Mouse (Mus musculus) embryonic stem cell, embryonic (primary cell): ENCODE measurements around the gene Slc16a6.

Source experiments
- CTCF ChIA-PET, 4 experiments: fragments of 300-600 bp in 2 of 4; fragments of 350-600 bp in 2 of 4; sonication (Branson Sonifier 250); formaldehyde crosslinking; loops; one replicate each; lab custom pipeline; 2022; ENCODE audit warnings: inconsistent platforms in 2 of 4; lab: Charles Lee
- POLR2A ChIA-PET, 4 experiments: fragments of 300-600 bp in 2 of 4; fragments of 350-600 bp in 2 of 4; sonication (Branson Sonifier 250); formaldehyde crosslinking; loops; one replicate each; lab custom pipeline; 2022; ENCODE audit warnings: antibody characterized with exemption in 4 of 4, inconsistent platforms in 1 of 4; lab: Charles Lee

The Slc16a6 gene

GRCm38 (mm10) chr11:109472171-109472691 is 1.2 kb downstream of the Slc16a6 start:
- ChIA-PET CTCF (no interaction called here), POLR2A (interaction anchor here in 2 of 4 experiments (0.9 to 3.5 kb wide), 5 partner anchors 9 to 139 kb away, joined by 4 to 27 read pairs (median 5); partner anchors contain the start of gene Wipi1 (in 2 of the 2))

- POLR2A ChIA-PET: interaction anchor here in 3 of 4 experiments (0.8 to 3.5 kb wide), 11 partner anchors 8 to 561 kb away, joined by 3 to 27 read pairs (median 4); partner anchors contain the start of gene Wipi1 (in 2 of the 3)
- CTCF ChIA-PET: interaction anchor here in 2 of 4 experiments (1.2 to 1.5 kb wide), 2 partner anchors 114 kb away, joined by 3 read pairs; no protein-coding TSS in a partner anchor
These were observed 2.2 kb downstream of the Slc16a6 start for GRCm38 (mm10) chr11:109470921-109471861.

- ChIA-PET POLR2A (interaction anchor here in 3 of 4 experiments (0.5 to 3.5 kb wide), 12 partner anchors 10 to 560 kb away, joined by 3 to 27 read pairs (median 4); partner anchors contain the start of genes Wipi1 (in 2 of the 3) and Amz2 (in 1 of the 3)), CTCF (interaction anchor here in 1 of 4 experiments (1.5 kb wide), 1 partner anchor 115 kb away, joined by 3 read pairs; no protein-coding TSS in a partner anchor)
These were observed 3.2 kb downstream of the Slc16a6 start for GRCm38 (mm10) chr11:109470170-109470569.

GRCm38 (mm10) chr11:109468133-109468532 is 5.3 kb downstream of the Slc16a6 start:
- ChIA-PET POLR2A (interaction anchor here in 1 of 4 experiments (0.6 kb wide), 1 partner anchor 94 kb away, joined by 3 read pairs; no protein-coding TSS in a partner anchor), CTCF (no interaction called here)

GRCm38 (mm10) chr11:109466987-109467386 is 6.4 kb downstream of the Slc16a6 start:
- ChIA-PET POLR2A (interaction anchor here in 2 of 4 experiments (0.5 to 1.0 kb wide), 3 partner anchors 112 to 145 kb away, joined by 3 read pairs; partner anchors contain the start of gene Wipi1 (in 1 of the 2)), CTCF (interaction anchor here in 1 of 4 experiments (0.8 to 1.2 kb wide), 2 partner anchors 123 to 169 kb away, joined by 3 read pairs; partner anchors contain the start of gene Rgs9)

GRCm38 (mm10) chr11:109465068-109465467 is 8.3 kb downstream of the Slc16a6 start:
- CTCF ChIA-PET: no interaction called here

GRCm38 (mm10) chr11:109460586-109460985 is 12.8 kb downstream of the Slc16a6 start:
- ChIA-PET CTCF (interaction anchor here in 2 of 4 experiments (0.6 kb wide), 2 partner anchors 35 to 125 kb away, joined by 3 read pairs; partner anchors contain the start of gene Amz2 (in 1 of the 2)), POLR2A (interaction anchor here in 1 of 4 experiments (1.2 to 1.6 kb wide), 2 partner anchors 11 to 15 kb away, joined by 4 to 6 read pairs; no protein-coding TSS in a partner anchor)

More at GRCm38 (mm10) chr11:109465068-109465467, 8.3 kb downstream of the Slc16a6 start:
- POLR2A ChIA-PET: no interaction called here

GRCm38 (mm10) chr11:109458165-109458564 is 15.2 kb downstream of the Slc16a6 start:
- ChIA-PET POLR2A (interaction anchor here in 2 of 4 experiments (0.7 to 1.5 kb wide), 3 partner anchors 19 to 177 kb away, joined by 3 read pairs; no protein-coding TSS in a partner anchor), CTCF (no interaction called here)

- ChIA-PET CTCF (interaction anchor here in 1 of 4 experiments (0.6 kb wide), 1 partner anchor 88 kb away, joined by 7 read pairs; no protein-coding TSS in a partner anchor), POLR2A (interaction anchor here in 1 of 4 experiments (1.1 to 1.3 kb wide), 3 partner anchors 19 to 222 kb away, joined by 3 read pairs; no protein-coding TSS in a partner anchor)
These were observed 17.1 kb downstream of the Slc16a6 start for GRCm38 (mm10) chr11:109456261-109456660.

GRCm38 (mm10) chr11:109451169-109451568 is 22.2 kb downstream of the Slc16a6 start:
- CTCF ChIA-PET: interaction anchor here in 1 of 4 experiments (0.7 kb wide), 1 partner anchor 115 kb away, joined by 10 read pairs; no protein-coding TSS in a partner anchor
- POLR2A ChIA-PET: interaction anchor here in 2 of 4 experiments (0.6 to 0.7 kb wide), 2 partner anchors 19 to 108 kb away, joined by 3 to 8 read pairs; no protein-coding TSS in a partner anchor

- POLR2A ChIA-PET: interaction anchor here in 1 of 4 experiments (0.7 to 0.8 kb wide), 2 partner anchors 15 to 89 kb away, joined by 3 to 6 read pairs; no protein-coding TSS in a partner anchor
- CTCF ChIA-PET: interaction anchor here (0.5 to 2.7 kb wide), 24 partner anchors 28 to 421 kb away, joined by 3 to 39 read pairs (median 6); partner anchors contain the start of genes Arsg (in 1 of the 4), Slc16a6 (in 1 of the 4) and Wipi1 (in 1 of the 4)
These were observed 27.9 kb downstream of the Slc16a6 start for GRCm38 (mm10) chr11:109445438-109446035.

- CTCF ChIA-PET: interaction anchor here (0.9 to 2.7 kb wide), 15 partner anchors 113 to 416 kb away, joined by 3 to 39 read pairs (median 8); partner anchors contain the start of gene Wipi1 (in 1 of the 4)
- POLR2A ChIA-PET: interaction anchor here in 1 of 4 experiments (0.7 kb wide), 1 partner anchor 90 kb away, joined by 3 read pairs; no protein-coding TSS in a partner anchor
These were observed 28.8 kb downstream of the Slc16a6 start for GRCm38 (mm10) chr11:109444600-109444999.

GRCm38 (mm10) chr11:109443468-109444263 is 29.7 kb downstream of the Slc16a6 start:
- ChIA-PET POLR2A (no interaction called here), CTCF (interaction anchor here (0.6 to 2.7 kb wide), 15 partner anchors 12 to 418 kb away, joined by 3 to 19 read pairs (median 4); partner anchors contain the start of gene Wipi1 (in 1 of the 4))

- ChIA-PET CTCF (interaction anchor here in 3 of 4 experiments (0.5 to 2.7 kb wide), 10 partner anchors 111 to 1407 kb away, joined by 3 to 12 read pairs (median 4); partner anchors contain the start of gene Rgs9 (in 1 of the 3)), POLR2A (interaction anchor here in 1 of 4 experiments (0.7 to 1.2 kb wide), 3 partner anchors 12 to 198 kb away, joined by 3 to 7 read pairs (median 3); no protein-coding TSS in a partner anchor)
These were observed 31.1 kb downstream of the Slc16a6 start for GRCm38 (mm10) chr11:109442166-109442730.

GRCm38 (mm10) chr11:109441119-109441518 is 32.3 kb downstream of the Slc16a6 start:
- POLR2A ChIA-PET: interaction anchor here in 2 of 4 experiments (0.6 to 1.0 kb wide), 2 partner anchors 10 to 196 kb away, joined by 3 to 4 read pairs; no protein-coding TSS in a partner anchor
- CTCF ChIA-PET: interaction anchor here (0.7 to 2.7 kb wide), 15 partner anchors 10 to 197 kb away, joined by 3 to 22 read pairs (median 8); partner anchors contain the start of genes Rgs9 (in 3 of the 4) and Amz2 (in 1 of the 4)
